Mouse (Mus musculus): ENCODE results near the gene Dcst1.

- TF ChIP-seq TAL1 (IDR thresholded peaks at IDR 0.05; ENCODE audit: low read length) (no peak), GATA1 (IDR thresholded peaks at IDR 0.05; ENCODE audit: low read length) (no peak)
Measured at GRCm38 (mm10) chr3:89393605-89394004, 28.6 kb upstream of the Dcst1 start.
